Mouse (Mus musculus): ENCODE data around the gene Nr2c2. TPM values are rescaled to one million over a fixed set of nuclear protein-coding genes. Genes with fewer than 3 reads are reported as not detected.

The Nr2c2 gene
- polyA plus RNA-seq, 1 experiment from 2014 or later, result 30.1 TPM

- no peaks in the 10 kb centered on the region for H3K4me1 ChIP-seq (ENCODE audit: control insufficient read depth, insufficient read depth, low read length)
- H3K27ac ChIP-seq (replicated peaks; ENCODE audit: low read depth, low read length), result no peak overlapping the region
- no peak for ATAC-seq (ENCODE audit: low FRiP score, low TSS enrichment)
- H3K4me3 ChIP-seq (replicated peaks; ENCODE audit: low read depth, low read length), result no peak overlapping the region
- H3K9ac ChIP-seq (replicated peaks; ENCODE audit: low read length), result no peak overlapping the region
- H3K27me3 ChIP-seq (ENCODE audit: control insufficient read depth, insufficient read depth, low read length), result no peaks in the 10 kb centered on the region
- DNase-seq, result no peak
- H3K36me3 ChIP-seq (ENCODE audit: control insufficient read depth, insufficient read depth, low read length), result peaks cover 81% of the 10 kb centered on the region
- no peaks in the 10 kb centered on the region for H3K9me3 ChIP-seq (ENCODE audit: control insufficient read depth, low read length)
- 96% methylated on average over 8 of the region's 8 CpGs for WGBS
- H3K4me2 ChIP-seq (ENCODE audit: low read length), result no peak overlapping the region
These were observed 108.2 kb downstream of the Nr2c2 start for GRCm38 (mm10) chr6:92199414-92199813.

GRCm38 (mm10) chr6:92214055-92214772 lies 123.0 kb downstream of the Nr2c2 start:
- under 1% methylated on average over 48 of the region's 48 CpGs for WGBS
- peaks cover 11% of the 10 kb centered on the region for H3K4me1 ChIP-seq (ENCODE audit: control insufficient read depth, insufficient read depth, low read length)
- peak overlapping the region; percentile 85 for H3K4me3 ChIP-seq (replicated peaks; ENCODE audit: low read depth, low read length)
- peak overlapping the region; percentile 94 for H3K4me2 ChIP-seq (ENCODE audit: low read length)
- peak overlapping the region; percentile 91 for H3K27ac ChIP-seq (replicated peaks; ENCODE audit: low read depth, low read length)
- no peaks in the 10 kb centered on the region for H3K27me3 ChIP-seq (ENCODE audit: control insufficient read depth, insufficient read depth, low read length)
- DNase-seq, result no peak
- ATAC-seq (ENCODE audit: low FRiP score, low TSS enrichment), result peak; percentile 86
- H3K9me3 ChIP-seq (ENCODE audit: control insufficient read depth, low read length), result no peaks in the 10 kb centered on the region
- H3K36me3 ChIP-seq (ENCODE audit: control insufficient read depth, insufficient read depth, low read length), result peaks cover 11% of the 10 kb centered on the region
- H3K9ac ChIP-seq (replicated peaks; ENCODE audit: low read length), result peak overlapping the region; percentile 87

DNA sequence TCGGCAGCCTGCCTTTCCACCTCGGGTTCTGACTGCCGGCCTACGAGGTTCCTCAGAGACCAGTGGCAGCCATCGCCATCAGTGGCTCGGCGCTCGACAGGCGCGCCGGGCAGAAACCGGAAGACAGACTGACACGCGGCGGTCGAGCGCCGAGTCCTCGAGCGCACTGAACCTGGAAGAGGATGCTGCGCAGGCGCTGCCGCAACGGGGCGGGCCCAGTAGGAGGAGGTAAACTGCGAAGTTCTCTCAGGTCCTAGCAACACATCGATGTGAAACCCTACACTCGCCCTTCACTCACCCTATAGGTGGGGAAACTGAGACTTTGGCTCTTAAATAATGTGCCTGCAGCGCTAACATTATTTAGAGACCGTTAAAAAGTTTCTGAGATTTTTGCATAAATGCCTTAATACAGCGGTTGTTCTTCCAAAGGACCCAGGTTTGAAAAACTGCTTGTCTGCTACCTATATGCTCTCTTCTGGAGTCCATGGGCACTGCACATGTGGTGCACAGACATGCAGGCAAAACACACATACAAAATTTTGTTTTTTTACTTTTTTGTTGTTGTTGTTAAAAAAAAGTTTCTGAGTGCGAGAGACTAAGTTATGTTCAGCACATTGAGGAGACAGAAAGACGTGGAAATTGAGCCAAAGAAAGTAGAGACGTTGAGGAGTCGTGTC lies 123.7 kb downstream of the Nr2c2 start, which contains the start of gene Rbsn:
Gene Rbsn (minus strand): TSS at position 153 of the 677 bp plus-strand sequence.
- Histone ChIP-seq H3K4me1 (ENCODE audit: control insufficient read depth, insufficient read depth, low read length) (peaks cover 11% of the 10 kb centered on the region), H3K9me3 (ENCODE audit: control insufficient read depth, low read length) (no peaks in the 10 kb centered on the region), H3K36me3 (ENCODE audit: control insufficient read depth, insufficient read depth, low read length) (peaks cover 4% of the 10 kb centered on the region; the same call in 1 of the 2 replicates), H3K27me3 (ENCODE audit: control insufficient read depth, insufficient read depth, low read length) (no peaks in the 10 kb centered on the region), H3K4me2 (ENCODE audit: low read length) (peak within 1 kb of the TSS; percentile 94), H3K27ac (replicated peaks; ENCODE audit: low read depth, low read length) (peak within 1 kb of the TSS; percentile 91), H3K4me3 (replicated peaks; ENCODE audit: low read depth, low read length) (peak within 1 kb of the TSS; percentile 85), H3K9ac (replicated peaks; ENCODE audit: low read length) (peak within 1 kb of the TSS; percentile 87)
- ATAC-seq (ENCODE audit: low FRiP score, low TSS enrichment) (peak; percentile 94), DNase-seq (peak; percentile 97)
- 10% methylated on average over 35 of the region's 35 CpGs for whole genome bisulfite sequencing

- no peak overlapping the region for H3K4me3 ChIP-seq (replicated peaks; ENCODE audit: low read depth, low read length)
- ATAC-seq (ENCODE audit: low FRiP score, low TSS enrichment), result no peak
- no peaks in the 10 kb centered on the region for H3K27me3 ChIP-seq (ENCODE audit: control insufficient read depth, insufficient read depth, low read length)
- no peak overlapping the region for H3K27ac ChIP-seq (replicated peaks; ENCODE audit: low read depth, low read length)
- DNase-seq, result peak; percentile 74
- H3K9me3 ChIP-seq (ENCODE audit: control insufficient read depth, low read length), result no peaks in the 10 kb centered on the region
- H3K9ac ChIP-seq (replicated peaks; ENCODE audit: low read length), result no peak overlapping the region
- no peak overlapping the region for H3K4me2 ChIP-seq (ENCODE audit: low read length)
- H3K4me1 ChIP-seq (ENCODE audit: control insufficient read depth, insufficient read depth, low read length), result no peaks in the 10 kb centered on the region
- WGBS, result 40% methylated on average over 3 of the region's 3 CpGs
- no peaks in the 10 kb centered on the region for H3K36me3 ChIP-seq (ENCODE audit: control insufficient read depth, insufficient read depth, low read length)
These were observed 128.3 kb downstream of the Nr2c2 start for GRCm38 (mm10) chr6:92219445-92219844.

- Histone ChIP-seq H3K27ac (replicated peaks; ENCODE audit: low read depth, low read length) (no peak overlapping the region), H3K9ac (replicated peaks; ENCODE audit: low read length) (no peak overlapping the region), H3K27me3 (ENCODE audit: control insufficient read depth, insufficient read depth, low read length) (no peaks in the 10 kb centered on the region), H3K4me3 (replicated peaks; ENCODE audit: low read depth, low read length) (no peak overlapping the region), H3K36me3 (ENCODE audit: control insufficient read depth, insufficient read depth, low read length) (no peaks in the 10 kb centered on the region), H3K4me1 (ENCODE audit: control insufficient read depth, insufficient read depth, low read length) (no peaks in the 10 kb centered on the region), H3K4me2 (ENCODE audit: low read length) (no peak overlapping the region), H3K9me3 (ENCODE audit: control insufficient read depth, low read length) (no peaks in the 10 kb centered on the region)
- DNase-seq (no peak), ATAC-seq (ENCODE audit: low FRiP score, low TSS enrichment) (no peak)
- WGBS, result 87% methylated on average over 6 of the region's 6 CpGs
These were observed 130.4 kb downstream of the Nr2c2 start for GRCm38 (mm10) chr6:92221604-92222003.

- Histone ChIP-seq H3K4me2 (ENCODE audit: low read length) (no peak overlapping the region), H3K4me1 (ENCODE audit: control insufficient read depth, insufficient read depth, low read length) (no peaks in the 10 kb centered on the region), H3K36me3 (ENCODE audit: control insufficient read depth, insufficient read depth, low read length) (no peaks in the 10 kb centered on the region), H3K27me3 (ENCODE audit: control insufficient read depth, insufficient read depth, low read length) (no peaks in the 10 kb centered on the region), H3K9me3 (ENCODE audit: control insufficient read depth, low read length) (no peaks in the 10 kb centered on the region), H3K27ac (replicated peaks; ENCODE audit: low read depth, low read length) (no peak overlapping the region), H3K9ac (replicated peaks; ENCODE audit: low read length) (no peak overlapping the region), H3K4me3 (replicated peaks; ENCODE audit: low read depth, low read length) (no peak overlapping the region)
- DNase-seq (no peak), ATAC-seq (ENCODE audit: low FRiP score, low TSS enrichment) (no peak)
- 88% methylated on average over 3 of the region's 3 CpGs for WGBS
These were observed 130.8 kb downstream of the Nr2c2 start for GRCm38 (mm10) chr6:92222021-92222420.

Other genes with a start within 250 kb of the Nr2c2 start
- gene Ccdc174, start 213.3 kb upstream of the Nr2c2 start, polyA plus RNA-seq (2014; fragmentation: Nextera tagmentation; extraction: Ambion mirVana), result 43.3 and 47.3 TPM in 2 replicates
- 1.1 and 1.7 TPM in 2 replicates for gene 4930590J08Rik, start 188.6 kb upstream of the Nr2c2 start, polyA plus RNA-seq (2014; fragmentation: Nextera tagmentation; extraction: Ambion mirVana)
- 6.0 and 7.2 TPM in 2 replicates for gene Fgd5, start 112.5 kb upstream of the Nr2c2 start, polyA plus RNA-seq (2014; fragmentation: Nextera tagmentation; extraction: Ambion mirVana)
- 53.0 and 60.4 TPM in 2 replicates for gene Mrps25, start 92.6 kb downstream of the Nr2c2 start, polyA plus RNA-seq (2014; fragmentation: Nextera tagmentation; extraction: Ambion mirVana)
- 18.4 and 28.5 TPM in 2 replicates for gene Rbsn, start 123.5 kb downstream of the Nr2c2 start, polyA plus RNA-seq (2014; fragmentation: Nextera tagmentation; extraction: Ambion mirVana)
- 0.55 and 1.1 TPM in 2 replicates for gene Trh, start 153.3 kb downstream of the Nr2c2 start, polyA plus RNA-seq (2014; fragmentation: Nextera tagmentation; extraction: Ambion mirVana)